Mouse (Mus musculus) cerebellum, adult 2 months (tissue): Measurements from ENCODE around the gene Mpi.

Source experiments
- CTCF ChIP-seq: fragments of 200-500 bp; IDR thresholded peaks from 2 replicates; pipeline ENCODE4 v1.5.1; 2011; ENCODE audit warnings: low read depth, mild to moderate bottlenecking, control low read depth, low read length, moderate library complexity, borderline replicate concordance; ENCODE audit not compliant: insufficient read depth
- POLR2A ChIP-seq: fragments of 200-500 bp; IDR thresholded peaks from 2 replicates; pipeline ENCODE4 v1.6.1; 2011; ENCODE audit warnings: low read length, control low read depth, borderline replicate concordance; ENCODE audit not compliant: insufficient read depth

- TF ChIP-seq CTCF (0 out of 2 replicates have a peak, but pooled peaks have one; percentile 8), POLR2A (peak; percentile 37; the same call in 1 of the 2 replicates)
Measured at GRCm38 (mm10) chr9:57589224-57590126, 36.9 kb upstream of the Mpi start, which contains the start of gene Ulk3.
